Mouse (Mus musculus) layer of hippocampus, postnatal 14 days (tissue): ENCODE measurements around the gene Vmn1r26. TPM values are rescaled to one million over a fixed set of nuclear protein-coding genes. Genes with fewer than 3 reads are reported as not detected.
A peak's percentile ranks its signal among the peaks of the same experiment; 100 is the strongest.
"Not testable (repeated sequence)": the region's sequence is repeated elsewhere in the genome, so short reads cannot be mapped to it uniquely, and the experiment has no call there.

Experiments used
- DNase-seq, 2 experiments: peaks; one replicate each; pipeline ENCODE4 v3.0.0; 2021 to 2022; ENCODE audit warnings: low spot score in 2 of 2, mixed read lengths in 1 of 2
- long read RNA-seq, 2 experiments: library from polyadenylated mRNA; stranded (forward); transcript quantifications; one replicate each; pipeline ENCODE4 v2.0.0; 2021
- total RNA-seq, 2 experiments: library from RNA; stranded (reverse); gene quantifications; 2 replicates each; pipeline ENCODE4 v1.2.3; 2021

Vmn1r26 gene
- not detected for total RNA-seq
- long read RNA-seq, experiment 1: 0 reads
- long read RNA-seq, experiment 2: 0 reads

GRCm38 (mm10) chr6:58015059-58015458 lies at the start of gene Vmn1r26:
TSS of gene Vmn1r26 (minus strand) at chr6:58015159.
- DNase-seq: no peak

GRCm38 (mm10) chr6:58044025-58044424 lies 29.1 kb upstream of the Vmn1r26 start:
- DNase-seq: peak in 1 of 2 experiments; percentile 1

- not testable (repeated sequence) for DNase-seq
These were observed 2.5 kb upstream of the Vmn1r26 start for GRCm38 (mm10) chr6:58017478-58017877.

GRCm38 (mm10) chr6:57980710-57981109 lies 34.2 kb downstream of the Vmn1r26 start, which contains the start of gene Vmn1r25:
TSS of gene Vmn1r25 (minus strand) at chr6:57980810.
- no peak for DNase-seq

- DNase-seq: not testable (repeated sequence)
These were observed 53.6 kb downstream of the Vmn1r26 start, which contains the start of gene Vmn1r24 for GRCm38 (mm10) chr6:57961403-57961802. TSS of gene Vmn1r24 (minus strand) at chr6:57961503.

Other genes with a start within 250 kb of the Vmn1r26 start
- 10 to 100 TPM; 61.7 to 66.7 TPM for gene Vopp1, start 190.0 kb downstream of the Vmn1r26 start, total RNA-seq
- gene Vmn1r21, start 164.8 kb downstream of the Vmn1r26 start, total RNA-seq: not detected
- gene Vmn1r22, start 107.1 kb downstream of the Vmn1r26 start, total RNA-seq: not detected
- gene Vmn1r23, start 88.3 kb downstream of the Vmn1r26 start, total RNA-seq: not detected
- gene Vmn1r24, start 53.7 kb downstream of the Vmn1r26 start, total RNA-seq: not detected
- not detected for gene Vmn1r25, start 34.3 kb downstream of the Vmn1r26 start, total RNA-seq
- not detected for gene Vmn1r27, start 203.7 kb upstream of the Vmn1r26 start, total RNA-seq
- gene Vmn1r28, start 246.9 kb upstream of the Vmn1r26 start, total RNA-seq: not detected